Mouse (Mus musculus) layer of hippocampus, adult 9-11 months (tissue): Measurements from ENCODE around the gene Arhgef2.
"Not testable (repeated sequence)": the region's sequence is repeated elsewhere in the genome, so short reads cannot be mapped to it uniquely, and the experiment has no call there.

ENCODE experiments used
- DNase-seq: peaks from one replicate; pipeline ENCODE4 v3.0.0; 2022

The Arhgef2 gene

GRCm38 (mm10) chr3:88591950-88592731 is 13.6 kb upstream of the Arhgef2 start:
- peak; percentile 29 for DNase-seq

- DNase-seq, result no peak
Measured at GRCm38 (mm10) chr3:88592942-88593576, 12.7 kb upstream of the Arhgef2 start.

GRCm38 (mm10) chr3:88593893-88594580 is 11.7 kb upstream of the Arhgef2 start:
- DNase-seq, result no peak

DNA sequence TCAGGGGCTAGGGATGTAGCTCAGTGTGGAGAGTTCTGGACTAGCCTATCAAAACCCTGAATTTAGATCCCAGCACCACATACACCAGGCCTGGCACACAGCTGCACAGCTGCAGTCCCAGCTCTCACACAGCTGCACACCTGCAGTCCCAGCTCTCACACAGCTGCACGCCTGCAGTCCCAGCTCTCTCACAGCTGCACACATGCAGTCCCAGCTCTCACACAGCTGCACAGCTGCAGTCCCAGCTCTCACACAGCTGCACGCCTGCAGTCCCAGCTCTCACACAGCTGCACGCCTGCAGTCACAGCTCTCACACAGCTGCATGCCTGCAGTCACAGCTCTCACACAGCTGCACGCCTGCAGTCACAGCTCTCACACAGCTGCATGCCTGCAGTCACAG is 9.2 kb upstream of the Arhgef2 start:
- DNase-seq, result not testable (repeated sequence)

DNA sequence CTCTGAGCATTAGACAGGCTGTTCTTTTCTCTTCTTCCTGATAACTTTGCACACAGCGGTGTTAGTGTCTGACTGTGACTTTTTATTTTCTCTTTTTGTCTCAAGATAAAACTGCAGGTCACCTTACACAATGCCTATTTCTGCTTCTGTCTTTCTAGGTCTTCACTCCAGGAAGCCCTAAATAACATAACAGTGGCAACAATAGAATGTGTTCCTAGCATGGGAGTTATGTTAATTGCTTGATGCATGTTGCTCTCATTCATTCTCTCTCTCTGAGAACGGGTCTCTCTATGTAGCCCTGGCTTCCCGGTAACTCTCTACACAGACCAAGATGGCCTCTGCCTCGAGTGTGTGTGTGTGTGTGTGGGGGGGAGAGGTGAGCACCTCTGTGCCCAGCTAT is 3.3 kb upstream of the Arhgef2 start:
- no peak for DNase-seq

DNA sequence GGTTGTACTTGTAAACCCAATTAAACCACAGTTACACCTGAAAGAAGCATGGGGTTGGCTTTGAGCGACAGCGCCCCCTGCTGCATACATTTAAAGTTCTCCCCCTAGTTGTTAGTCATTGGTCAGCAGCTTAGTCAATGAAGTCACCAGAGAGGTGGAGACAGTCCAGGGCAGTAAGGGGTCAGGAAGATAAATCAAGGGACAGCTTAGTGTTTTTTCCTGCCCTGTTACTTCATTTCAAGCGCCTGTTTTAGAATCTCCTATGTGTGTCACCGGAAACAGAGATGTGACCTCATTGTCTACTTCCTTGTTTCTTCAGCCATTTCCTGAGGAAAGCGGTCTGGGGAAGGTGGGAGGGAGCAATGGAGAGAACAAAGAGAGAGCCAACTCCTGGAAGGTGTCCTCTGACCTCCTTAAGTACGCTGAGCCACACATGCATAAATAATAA is 2.0 kb upstream of the Arhgef2 start:
- no peak for DNase-seq

- DNase-seq, result no peak
Measured at GRCm38 (mm10) chr3:88604863-88605262, 903 bp upstream of the Arhgef2 start.

DNA sequence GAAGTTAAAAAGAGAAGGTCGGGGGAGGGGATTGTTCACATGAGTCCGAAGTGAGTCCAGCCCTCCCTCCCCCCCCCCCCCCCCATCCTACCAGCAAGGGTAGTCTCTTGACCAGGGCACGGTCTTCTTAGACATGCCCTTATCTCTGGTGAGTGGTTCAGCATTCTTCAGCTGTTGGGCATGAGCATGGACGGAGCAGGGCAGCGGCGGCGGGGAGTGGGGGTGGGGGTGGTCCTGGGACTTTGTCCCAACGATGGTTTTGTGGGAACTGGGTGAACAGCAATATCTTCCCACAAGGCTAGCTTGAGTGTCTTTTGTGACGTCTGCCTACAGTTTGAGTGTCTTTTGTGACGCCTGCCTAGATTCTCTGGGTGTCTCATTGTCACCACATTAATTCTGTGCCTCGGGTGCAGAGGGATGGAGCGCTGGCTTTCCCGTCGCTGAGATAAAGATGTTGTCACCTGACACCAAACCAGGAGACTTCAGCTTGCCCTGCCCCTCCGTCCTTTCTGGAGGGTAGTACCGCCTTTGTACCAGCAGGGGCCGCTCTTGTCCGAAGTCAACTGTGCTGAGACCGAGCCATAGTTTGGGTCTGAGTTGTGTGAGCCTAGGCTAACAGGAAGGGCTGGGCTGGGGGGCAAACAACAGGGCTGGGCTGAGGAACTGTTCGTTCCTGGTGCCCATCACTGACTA is 1.4 kb downstream of the Arhgef2 start:
- peak; percentile 85 for DNase-seq

- DNase-seq, result peak; percentile 35
Measured at GRCm38 (mm10) chr3:88607758-88608138, 2.0 kb downstream of the Arhgef2 start.

DNA sequence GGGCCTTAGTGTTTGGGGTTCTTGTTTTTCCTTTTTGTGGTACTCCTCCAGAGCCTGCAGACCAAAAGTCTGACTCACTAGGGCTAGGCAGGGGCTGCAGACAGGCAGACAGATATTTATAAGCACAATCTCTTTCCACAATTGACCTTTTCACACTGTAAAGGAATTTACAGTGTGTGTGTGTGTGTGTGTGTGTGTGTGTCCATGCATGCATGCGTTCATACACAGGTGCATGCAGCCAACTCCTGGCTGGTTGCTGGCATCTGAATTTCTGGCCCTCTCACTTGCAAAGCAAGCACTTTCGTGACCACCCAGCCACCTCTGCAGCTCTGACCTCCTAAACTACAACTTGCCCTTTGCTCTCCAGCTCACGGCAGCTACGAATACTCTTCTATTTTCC is 3.3 kb downstream of the Arhgef2 start:
- no peak for DNase-seq

DNA sequence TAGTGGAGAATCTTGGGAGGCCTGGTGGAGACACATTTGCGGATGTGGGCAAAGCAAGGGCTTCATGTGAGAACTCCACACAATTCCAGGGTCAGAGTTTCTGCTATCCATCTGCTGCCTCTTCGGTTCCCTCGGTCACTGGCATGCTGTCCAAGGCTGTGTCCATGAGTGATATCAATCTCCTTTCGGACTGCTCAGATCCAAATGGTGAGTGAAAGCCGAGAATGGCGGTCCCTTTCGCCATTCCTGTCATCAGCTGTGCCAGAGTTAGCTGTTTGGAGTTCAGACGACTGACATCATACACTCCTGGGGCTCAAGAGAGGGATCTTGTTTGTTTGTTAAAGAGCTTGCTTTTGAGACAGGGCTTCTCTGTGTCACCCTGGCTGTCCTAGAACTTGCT is 8.7 kb downstream of the Arhgef2 start:
- DNase-seq, result no peak

- no peak for DNase-seq
Measured at GRCm38 (mm10) chr3:88615117-88615516, 9.4 kb downstream of the Arhgef2 start.

GRCm38 (mm10) chr3:88615902-88616391 is 10.2 kb downstream of the Arhgef2 start:
- DNase-seq, result no peak

DNA sequence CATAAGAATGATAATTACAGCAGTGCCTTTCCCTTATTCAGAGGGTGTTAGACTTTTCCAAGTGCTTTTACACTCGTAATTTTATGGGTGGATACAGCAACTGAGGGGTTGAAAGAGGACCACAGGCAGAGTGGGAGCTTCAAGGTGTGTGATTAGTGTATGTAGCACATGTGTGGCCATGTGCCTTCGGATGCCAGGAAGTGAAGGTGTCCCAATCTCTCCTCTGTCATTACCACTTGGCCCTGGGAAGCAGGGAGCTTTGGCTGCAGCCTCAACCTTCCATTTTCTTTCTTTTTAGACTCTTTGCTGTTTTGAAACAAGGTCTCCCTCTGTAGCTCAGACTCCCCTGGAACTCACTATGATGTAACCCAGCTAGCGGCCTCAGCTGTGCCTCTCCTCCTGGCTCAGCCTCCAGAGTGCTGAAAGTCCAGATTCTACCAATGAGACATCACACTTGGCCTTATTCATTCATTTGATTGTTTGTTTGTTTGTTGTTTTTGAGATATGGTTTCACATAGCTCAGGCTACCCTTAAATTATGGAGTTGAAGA is 11.3 kb downstream of the Arhgef2 start:
- DNase-seq, result no peak

- no peak for DNase-seq
Measured at GRCm38 (mm10) chr3:88618074-88618871, 12.5 kb downstream of the Arhgef2 start.

DNA sequence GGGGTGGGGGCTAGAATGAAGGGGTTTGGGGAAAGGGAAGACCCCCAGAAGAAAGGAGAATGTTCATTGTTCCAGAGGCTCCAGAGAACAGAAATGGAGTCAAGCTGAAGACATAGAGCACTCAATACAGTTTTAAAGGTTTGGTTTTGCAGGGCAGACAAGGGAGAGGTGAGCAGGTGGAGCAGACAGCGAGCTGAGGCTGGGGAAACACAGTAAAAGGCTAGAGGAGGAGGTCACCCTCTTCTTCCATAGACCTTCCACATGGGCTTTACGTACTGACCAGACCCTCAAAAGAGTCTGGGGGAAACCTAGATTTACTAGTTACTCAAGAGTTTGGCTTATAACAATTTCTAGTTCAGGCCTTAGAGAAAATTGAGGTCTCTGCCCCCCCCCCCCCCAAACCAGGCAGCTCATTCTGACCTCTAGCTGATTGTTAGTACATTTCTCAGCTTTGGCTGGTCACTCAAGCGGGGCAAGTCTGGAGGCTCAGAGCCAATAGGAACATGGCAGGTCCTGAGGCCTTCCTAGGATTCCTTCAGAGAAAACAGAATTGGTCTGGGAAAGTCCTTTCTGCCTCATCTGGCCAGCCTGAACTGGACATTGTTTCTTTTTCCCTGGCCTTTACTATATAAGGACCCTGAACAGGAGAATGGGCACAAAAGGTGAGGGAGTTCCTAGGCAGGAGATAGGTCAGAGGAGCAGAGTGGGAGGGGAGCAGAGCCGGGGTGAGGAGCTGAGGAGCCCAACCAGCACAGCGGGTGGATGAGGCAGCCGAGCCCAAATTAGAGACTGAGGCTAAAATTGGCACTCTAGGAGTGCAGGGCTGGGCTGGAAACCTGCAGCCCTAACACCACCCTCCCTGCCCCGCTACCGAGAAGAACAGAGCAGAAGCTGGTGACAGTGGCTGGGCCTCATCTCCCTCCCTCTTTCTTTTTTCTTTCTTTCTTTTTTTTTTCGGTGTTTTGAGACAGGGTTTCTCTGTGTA is 13.6 kb downstream of the Arhgef2 start:
- DNase-seq, result no peak

DNA sequence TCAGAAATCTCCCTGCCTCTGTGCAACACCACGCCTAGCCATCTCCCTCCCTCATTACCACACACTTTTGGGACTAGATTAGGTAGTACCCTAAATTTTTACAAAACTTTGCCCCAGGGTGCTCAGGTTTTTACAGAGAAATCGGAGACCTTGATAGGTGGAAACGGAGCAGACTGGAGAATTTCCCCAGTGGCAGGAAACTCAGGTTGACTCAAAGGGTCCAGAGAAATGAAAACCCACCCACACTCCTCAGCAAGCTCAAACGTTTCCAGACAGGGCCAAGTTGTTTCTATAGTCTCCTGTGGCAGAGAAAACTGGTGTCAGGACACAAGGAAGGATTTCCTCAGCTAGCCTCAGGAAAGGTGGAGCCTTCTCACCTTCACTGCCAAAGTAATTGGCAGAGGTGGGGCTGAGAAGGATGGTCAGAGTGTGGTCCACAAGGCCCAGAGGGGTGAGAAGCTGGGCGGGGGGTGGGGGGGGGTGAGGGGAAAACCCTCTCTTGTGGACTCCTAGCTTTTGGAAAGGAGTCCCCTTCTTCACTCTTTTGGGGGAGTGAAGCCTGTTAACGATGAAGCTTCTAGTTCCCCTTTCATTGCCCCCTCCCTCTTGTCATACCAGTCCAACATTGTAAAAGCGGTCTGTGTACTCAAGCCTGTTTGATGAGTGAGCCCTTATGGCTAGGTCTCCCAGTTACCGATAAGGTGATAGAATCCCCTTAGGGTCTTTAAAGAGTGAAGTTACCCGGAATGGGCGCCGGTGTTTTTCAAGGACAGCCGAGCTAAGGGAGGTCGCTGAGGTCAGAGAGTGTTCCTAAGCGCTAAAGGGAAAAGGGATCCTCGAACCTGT is 14.6 kb downstream of the Arhgef2 start:
- DNase-seq, result no peak

DNA sequence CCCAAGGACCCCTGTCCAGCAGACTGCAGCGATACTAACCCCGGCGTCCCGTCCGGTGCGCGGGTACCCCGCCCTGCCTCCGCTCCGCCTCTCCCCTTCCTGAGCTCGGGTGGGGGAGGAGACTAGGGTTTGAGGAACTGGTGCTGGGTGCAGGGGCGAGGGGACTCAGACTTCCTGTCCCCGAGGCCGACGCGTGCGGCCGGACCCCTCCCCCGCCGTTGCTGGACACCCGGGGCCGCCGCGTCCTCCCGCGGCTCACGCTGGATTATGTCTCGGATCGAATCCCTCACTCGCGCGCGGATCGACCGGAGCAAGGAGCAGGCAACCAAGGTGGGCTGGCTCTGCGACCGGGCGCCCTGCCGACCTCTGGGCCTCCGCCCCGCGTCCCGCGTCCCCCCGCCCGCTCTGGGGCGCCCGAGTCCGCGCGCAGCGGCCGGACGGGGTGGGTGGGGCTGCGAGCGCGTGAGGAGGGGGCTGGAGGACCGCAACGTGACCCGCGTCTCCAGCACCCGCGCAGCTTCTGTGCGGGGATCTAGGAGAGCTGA is 15.3 kb downstream of the Arhgef2 start:
- DNase-seq, result peak; percentile 80

DNA sequence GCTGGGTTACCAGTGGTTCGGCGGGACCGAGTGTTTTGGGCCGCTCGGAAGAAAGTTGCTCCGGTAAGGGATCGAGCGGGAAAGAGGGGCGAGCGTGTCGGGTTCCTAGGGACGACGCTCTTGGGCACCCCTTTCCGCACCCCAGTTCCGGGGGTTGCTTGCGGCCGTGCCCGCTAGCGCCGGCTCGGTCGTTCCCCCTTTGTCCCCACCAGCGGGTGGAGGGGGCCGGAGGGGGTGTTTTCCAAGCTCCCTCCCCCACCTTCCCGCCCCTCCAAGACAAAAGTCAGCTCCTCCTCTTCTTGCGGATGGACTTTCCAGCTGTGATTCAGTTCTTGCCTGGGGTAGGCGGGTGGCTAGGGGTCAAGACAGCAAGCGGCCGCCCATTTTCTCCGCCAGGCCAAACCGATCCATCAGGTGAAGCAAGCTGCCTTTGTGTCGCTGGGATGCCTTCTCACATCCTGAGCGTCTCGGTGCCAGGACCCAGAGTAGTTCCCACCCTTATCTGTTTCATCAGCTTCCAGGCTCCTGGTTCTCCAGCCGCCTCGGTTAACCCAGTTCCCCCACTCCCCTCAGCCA is 15.9 kb downstream of the Arhgef2 start:
- DNase-seq, result no peak
